Mouse (Mus musculus) forebrain, embryonic 11.5 days (tissue): ENCODE data around the gene Nxf1. TPM values are rescaled to one million over a fixed set of nuclear protein-coding genes. Genes with fewer than 3 reads are reported as not detected.
"Not testable (repeated sequence)": the region's sequence is repeated elsewhere in the genome, so short reads cannot be mapped to it uniquely, and the experiment has no call there.

Source experiments
- ATAC-seq: fragments of 200-750 bp; cut with Nextera tagmentation; replicated peaks from 2 replicates; pipeline ENCODE4 v1.8.0; 2017; ENCODE audit warnings: moderate TSS enrichment; ENCODE audit not compliant: low FRiP score
- DNase-seq: peaks from one replicate; pipeline ENCODE4 v3.0.0-alpha.2; 2017; ENCODE audit warnings: low spot score
- H3K27ac ChIP-seq: fragments of 300-500 bp; sonication (generic); 2 replicates; pipeline ENCODE4 v1.5.1; 2014; ENCODE audit warnings: low read depth, low read length
- H3K27me3 ChIP-seq: fragments of 300-500 bp; sonication (generic); 2 replicates; pipeline ENCODE4 v1.6.1; 2014; ENCODE audit warnings: mild to moderate bottlenecking, low read length, mixed read lengths; ENCODE audit not compliant: control insufficient read depth, insufficient read depth
- H3K36me3 ChIP-seq: fragments of 300-500 bp; sonication (generic); 2 replicates; pipeline ENCODE4 v1.6.1; 2014; ENCODE audit warnings: mild to moderate bottlenecking, low read length, moderate library complexity, mixed read lengths; ENCODE audit not compliant: control insufficient read depth, insufficient read depth
- H3K4me1 ChIP-seq: fragments of 300-500 bp; sonication (generic); replicated peaks from 2 replicates; pipeline ENCODE4 v1.6.1; 2014; ENCODE audit warnings: low read length, mixed read lengths; ENCODE audit not compliant: control insufficient read depth, insufficient read depth
- H3K4me2 ChIP-seq: fragments of 300-500 bp; sonication (generic); 2 replicates; pipeline ENCODE4 v1.6.1; 2014; ENCODE audit warnings: low read depth, mild to moderate bottlenecking, low read length, moderate library complexity, mixed read lengths; ENCODE audit not compliant: severe bottlenecking
- H3K4me3 ChIP-seq: fragments of 300-500 bp; sonication (generic); 2 replicates; pipeline ENCODE4 v1.5.1; 2014; ENCODE audit warnings: low read depth, low read length
- H3K9ac ChIP-seq: fragments of 300-500 bp; sonication (generic); 2 replicates; pipeline ENCODE4 v1.6.1; 2014; ENCODE audit warnings: low read length
- H3K9me3 ChIP-seq: fragments of 300-500 bp; sonication (generic); 2 replicates; pipeline ENCODE4 v1.6.1; 2016; ENCODE audit warnings: low read length, mixed read lengths; ENCODE audit not compliant: control insufficient read depth
- WGBS: fragments of 180-500 bp; shearing (Covaris S2); extraction: QIAGEN DNeasy Blood & Tissue Kit; methylation state at CpG from one replicate; pipeline ENCODE4 v1.1.7; 2014; 5-methylcytosine and 5-hydroxymethylcytosine counted together
- polyA plus RNA-seq: library from polyadenylated mRNA; unstranded; fragments of >200 nt; fragmentation: Nextera tagmentation; extraction: Ambion mirVana; gene quantifications from 2 replicates; pipeline ENCODE4 v1.2.1, GENCODE M21; 2014

The Nxf1 gene
- polyA plus RNA-seq, 1 experiment from 2014 or later = 247 TPM

GRCm38 (mm10) chr19:8713997-8714652 lies 42.7 kb upstream of the Nxf1 start:
- peak overlapping the region; percentile 89 for H3K4me3 ChIP-seq
- peaks cover 2% of the 10 kb centered on the region; the same call in 1 of the 2 replicates for H3K4me1 ChIP-seq
- peak; percentile 14 for ATAC-seq
- H3K27me3 ChIP-seq = no peaks in the 10 kb centered on the region
- H3K27ac ChIP-seq = peak overlapping the region; percentile 62
- peaks cover 5% of the 10 kb centered on the region for H3K36me3 ChIP-seq
- H3K4me2 ChIP-seq = peak overlapping the region; percentile 59
- no peak for DNase-seq
- WGBS = 7% methylated on average over 13 of the region's 13 CpGs
- H3K9me3 ChIP-seq = no peaks in the 10 kb centered on the region
- H3K9ac ChIP-seq = peak overlapping the region; percentile 94

DNA sequence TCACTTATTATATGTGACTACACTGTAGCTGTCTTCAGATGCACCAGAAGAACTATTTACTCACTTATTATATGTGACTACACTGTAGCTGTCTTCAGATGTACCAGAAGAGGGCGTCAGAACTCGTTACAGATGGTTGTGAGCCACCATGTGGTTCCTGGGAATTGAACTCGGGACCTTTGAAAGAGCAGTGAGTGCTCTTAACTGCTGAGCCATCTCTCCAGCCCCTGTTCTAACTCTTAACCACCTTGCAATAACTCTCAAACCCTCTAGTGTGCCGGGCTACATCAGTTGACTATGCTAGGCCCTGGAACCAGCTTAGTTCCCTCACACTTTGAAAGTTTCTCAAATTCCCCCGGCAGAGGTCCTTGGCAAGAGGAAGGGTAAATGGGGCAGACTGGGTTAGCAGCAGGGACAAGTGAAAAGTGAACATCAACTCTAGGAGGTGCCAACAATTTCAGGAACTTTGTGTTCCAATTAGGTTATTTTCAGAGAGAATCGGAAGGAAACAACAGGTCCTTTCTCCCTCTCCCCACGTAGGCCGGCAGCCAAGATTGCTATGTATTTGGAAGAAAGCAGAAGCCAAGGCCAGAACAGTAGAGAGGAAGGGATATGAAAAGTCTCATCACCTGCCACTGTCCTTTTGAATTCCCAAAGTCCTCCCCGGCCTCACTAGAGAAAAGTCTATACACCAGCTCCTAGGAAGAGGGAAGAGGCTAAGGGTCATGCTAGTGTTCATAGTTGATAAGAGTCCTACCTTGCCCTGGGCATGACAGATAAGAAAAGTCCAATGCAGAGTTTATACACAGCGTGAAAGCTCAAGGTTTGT lies 42.0 kb upstream of the Nxf1 start:
- peaks cover 2% of the 10 kb centered on the region; the same call in 1 of the 2 replicates for H3K4me1 ChIP-seq
- H3K9me3 ChIP-seq = no peaks in the 10 kb centered on the region
- DNase-seq = no peak
- 77% methylated on average over 10 of the region's 10 CpGs for WGBS
- H3K4me2 ChIP-seq = no peak overlapping the region
- no peak overlapping the region for H3K27ac ChIP-seq
- ATAC-seq = no peak
- no peak overlapping the region for H3K9ac ChIP-seq
- H3K36me3 ChIP-seq = no peaks in the 10 kb centered on the region; the same call in 1 of the 2 replicates
- H3K27me3 ChIP-seq = no peaks in the 10 kb centered on the region
- H3K4me3 ChIP-seq = no peak overlapping the region

DNA sequence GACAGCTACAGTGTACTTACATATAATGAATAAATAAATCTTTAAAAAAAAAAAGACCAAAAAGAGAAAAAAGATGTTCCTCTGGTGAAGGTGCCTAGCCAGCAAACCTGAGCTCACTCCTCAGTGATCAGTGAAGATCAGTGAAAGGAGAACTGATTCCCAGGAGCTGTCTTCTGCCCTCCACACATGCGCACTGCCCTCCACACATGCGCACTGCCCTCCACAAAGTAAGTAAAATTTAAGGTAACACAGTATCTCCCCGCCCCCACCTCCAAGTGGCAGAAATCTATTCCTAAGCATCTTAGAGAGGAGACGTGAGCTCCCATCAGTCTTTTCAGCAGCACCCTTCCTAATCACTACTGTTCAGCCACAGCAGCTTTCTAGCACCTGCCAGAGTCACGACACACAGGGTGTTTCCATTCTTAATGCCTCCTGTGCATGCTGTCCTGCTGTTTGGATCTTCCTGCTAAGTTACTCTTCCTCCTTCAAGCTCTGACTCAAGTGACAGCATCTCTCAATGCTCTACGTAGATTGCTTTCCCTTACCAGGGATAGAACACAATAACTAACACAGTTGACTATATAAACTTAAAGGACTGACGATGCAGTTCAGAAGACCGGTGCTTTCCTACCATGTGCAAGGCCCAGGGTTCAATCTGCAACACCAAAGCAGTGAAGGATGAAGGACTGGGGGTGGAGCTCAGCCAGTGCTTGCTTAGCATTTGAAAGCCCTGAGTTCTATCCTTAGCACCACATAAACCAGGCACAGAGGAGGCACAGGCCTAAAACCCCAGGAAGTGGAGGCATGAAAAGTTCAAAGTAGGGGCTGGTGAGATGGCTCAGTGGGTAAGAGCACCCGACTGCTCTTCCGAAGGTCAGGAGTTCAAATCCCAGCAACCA lies 40.8 kb upstream of the Nxf1 start:
- DNase-seq = no peak
- H3K4me3 ChIP-seq = no peak overlapping the region
- H3K27ac ChIP-seq = no peak overlapping the region
- no peak overlapping the region for H3K9ac ChIP-seq
- no peaks in the 10 kb centered on the region for H3K27me3 ChIP-seq
- no peak for ATAC-seq
- peaks cover 2% of the 10 kb centered on the region; the same call in 1 of the 2 replicates for H3K4me1 ChIP-seq
- 67% methylated on average over 10 of the region's 10 CpGs for WGBS
- no peaks in the 10 kb centered on the region for H3K36me3 ChIP-seq
- no peak overlapping the region for H3K4me2 ChIP-seq
- H3K9me3 ChIP-seq = no peaks in the 10 kb centered on the region

- Histone ChIP-seq H3K4me3 (no peak overlapping the region), H3K9ac (no peak overlapping the region), H3K4me1 (peaks cover 3% of the 10 kb centered on the region; the same call in 1 of the 2 replicates), H3K9me3 (no peaks in the 10 kb centered on the region), H3K4me2 (no peak overlapping the region), H3K27me3 (no peaks in the 10 kb centered on the region), H3K27ac (no peak overlapping the region), H3K36me3 (no peaks in the 10 kb centered on the region)
- DNase-seq (no peak), ATAC-seq (no peak)
- WGBS = 76% methylated on average over 8 of the region's 10 CpGs
These were observed 40.0 kb upstream of the Nxf1 start for GRCm38 (mm10) chr19:8716767-8717475.

DNA sequence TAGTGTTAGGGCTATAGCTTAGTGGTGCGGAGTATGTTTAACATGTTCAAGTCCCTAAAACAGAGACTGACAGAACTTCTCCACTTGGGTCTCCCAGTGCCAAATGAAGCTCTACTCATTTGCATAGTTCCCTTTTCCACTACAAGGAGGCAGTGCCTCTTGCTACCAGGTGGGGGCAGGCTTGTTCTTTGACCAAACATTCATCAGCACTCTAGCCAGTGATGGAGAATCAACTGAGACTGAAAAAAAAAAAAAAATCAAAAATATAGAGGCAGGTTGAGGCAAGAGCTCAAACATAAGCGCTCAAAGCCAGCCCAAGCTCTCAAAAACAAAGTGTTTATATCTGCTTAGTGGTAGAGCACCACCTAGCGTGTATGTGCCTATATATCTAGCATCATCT lies 38.5 kb upstream of the Nxf1 start:
- DNase-seq (peak; percentile 75), ATAC-seq (no peak)
- Histone ChIP-seq H3K4me1 (peaks cover 6% of the 10 kb centered on the region; the same call in 1 of the 2 replicates), H3K36me3 (no peaks in the 10 kb centered on the region), H3K4me3 (no peak overlapping the region), H3K27ac (no peak overlapping the region), H3K9me3 (no peaks in the 10 kb centered on the region), H3K27me3 (no peaks in the 10 kb centered on the region), H3K9ac (no peak overlapping the region), H3K4me2 (no peak overlapping the region)
- 61% methylated on average over 3 of the region's 3 CpGs for WGBS

- H3K36me3 ChIP-seq, ATAC-seq, H3K9me3 ChIP-seq, H3K9ac ChIP-seq, H3K4me2 ChIP-seq, H3K4me3 ChIP-seq, DNase-seq, H3K27ac ChIP-seq, H3K4me1 ChIP-seq, H3K27me3 ChIP-seq: not testable (repeated sequence)
These were observed 37.8 kb upstream of the Nxf1 start for GRCm38 (mm10) chr19:8719037-8719436.

- peaks cover 10% of the 10 kb centered on the region; the same call in 1 of the 2 replicates for H3K36me3 ChIP-seq
- no peak overlapping the region for H3K27ac ChIP-seq
- WGBS = 92% methylated on average over 1 of the region's 1 CpGs
- no peak for ATAC-seq
- DNase-seq = no peak
- no peaks in the 10 kb centered on the region for H3K9me3 ChIP-seq
- H3K4me3 ChIP-seq = no peak overlapping the region
- no peaks in the 10 kb centered on the region for H3K27me3 ChIP-seq
- H3K9ac ChIP-seq = no peak overlapping the region
- peaks cover 12% of the 10 kb centered on the region for H3K4me1 ChIP-seq
- no peak overlapping the region for H3K4me2 ChIP-seq
These were observed 35.5 kb upstream of the Nxf1 start for GRCm38 (mm10) chr19:8721378-8721777.

DNA sequence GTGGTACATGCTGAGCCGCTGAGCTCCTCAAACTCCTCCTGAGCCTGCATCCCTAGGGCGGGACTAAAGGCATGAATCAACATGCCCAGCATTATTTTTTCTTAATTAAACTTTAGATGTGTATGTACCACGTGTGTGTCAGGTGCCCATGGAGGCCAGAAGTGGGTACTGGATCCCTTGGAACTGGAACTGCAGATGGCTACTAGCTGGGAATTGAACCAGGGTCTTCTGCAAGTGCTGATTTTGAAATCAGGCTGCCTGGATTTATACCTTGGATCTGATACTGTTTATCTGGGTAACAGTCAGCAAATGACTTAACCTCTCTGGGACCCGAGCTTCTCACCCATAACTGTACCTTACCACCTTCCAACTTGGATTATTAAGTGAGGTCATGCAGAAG lies 34.9 kb upstream of the Nxf1 start:
- WGBS = 63% methylated on average over 4 of the region's 4 CpGs
- Histone ChIP-seq H3K27me3 (no peaks in the 10 kb centered on the region), H3K4me1 (peaks cover 12% of the 10 kb centered on the region), H3K9ac (peak overlapping the region; percentile 98), H3K4me2 (peak overlapping the region; percentile 71), H3K9me3 (no peaks in the 10 kb centered on the region), H3K36me3 (peaks cover 10% of the 10 kb centered on the region; the same call in 1 of the 2 replicates), H3K4me3 (peak overlapping the region; percentile 89), H3K27ac (peak overlapping the region; percentile 88; the same call in 1 of the 2 replicates)
- no peak for DNase-seq
- ATAC-seq = no peak
